9 mouse cellular contexts compared by ENCODE assay signal in the genomic region with DNA sequence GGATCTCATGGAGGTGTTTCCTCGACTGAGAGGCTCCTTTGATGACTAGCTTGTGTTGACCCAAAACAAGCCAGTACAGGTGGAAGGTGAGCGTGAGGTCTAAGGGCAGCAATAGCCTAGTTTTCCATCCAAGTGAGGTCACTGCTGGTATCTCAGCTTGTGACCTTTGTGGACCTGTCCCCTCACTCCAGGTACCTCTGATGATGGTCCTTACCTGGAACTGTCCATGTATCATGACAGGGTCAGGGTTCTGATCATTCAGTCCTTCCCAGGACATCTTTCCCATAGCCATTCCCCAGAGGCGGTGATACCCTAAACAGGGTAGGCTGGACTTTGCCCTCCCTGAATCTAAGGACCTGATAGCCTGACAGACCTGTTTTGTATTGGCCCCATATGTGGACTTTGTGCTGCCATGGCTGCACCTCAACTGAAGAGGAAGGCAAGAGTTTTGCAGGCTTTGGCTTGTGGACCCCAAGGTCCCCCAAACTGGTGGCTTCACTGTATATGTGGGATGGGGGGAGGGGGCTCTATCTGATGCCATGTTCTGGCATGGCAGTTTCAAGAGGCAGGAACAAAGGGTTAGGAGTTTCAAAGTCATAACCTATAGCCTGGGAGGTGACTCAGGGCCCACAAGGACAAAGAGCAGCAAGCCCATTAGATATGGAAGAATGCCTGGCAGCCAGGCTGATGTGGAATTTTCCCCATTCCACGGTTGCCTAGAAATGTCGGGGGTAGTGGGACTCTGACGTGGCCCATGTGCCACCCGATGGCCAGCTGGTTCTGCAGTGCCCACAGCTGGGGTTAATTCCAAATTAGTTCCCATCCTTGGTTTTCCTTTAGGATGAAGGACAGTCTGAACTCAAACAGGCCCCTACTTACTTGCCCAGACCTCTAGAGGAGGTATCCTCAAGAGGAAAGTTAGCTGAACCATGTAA. TPM values are rescaled to one million over a fixed set of nuclear protein-coding genes. Genes with fewer than 3 reads are reported as not detected.
DNase-seq lines count a peak whose midpoint lies in the region; ATAC-seq and TF ChIP-seq lines count a peak whose summit lies in the region.
"Had no signal": no experiment of that assay in that cellular context is flagged by ENCODE, and none has a peak within 500 bp of the region (broad histone marks: within the 10 kb centered on the region; RNA-seq: fewer than 3 reads in every experiment).

No protein-coding gene starts in this region.

- no peak overlapping the region for H3K9ac ChIP-seq in heart, adult 2 months (ENCODE audit: low read depth, low read length)
- no peak overlapping the region for H3K9ac ChIP-seq in midbrain, embryonic 13.5 days (replicated peaks)

- no peaks in the 10 kb centered on the region for H3K79me2 ChIP-seq in heart, adult 2 months (replicated peaks; ENCODE audit: control insufficient read depth, insufficient read depth, low read length)

- peaks cover 27% of the 10 kb centered on the region for H3K4me1 ChIP-seq in heart, embryonic 10.5 days
- H3K4me1 ChIP-seq in heart, adult 2 months (ENCODE audit: control insufficient read depth, insufficient read depth, low read length) = peaks cover 2% of the 10 kb centered on the region; the same call in 1 of the 2 replicates
- peaks cover 12% of the 10 kb centered on the region for H3K4me1 ChIP-seq in midbrain, embryonic 13.5 days (replicated peaks)

- peaks cover 19% of the 10 kb centered on the region for H3K27me3 ChIP-seq in heart, embryonic 10.5 days (ENCODE audit: insufficient read depth, poor library complexity, severe bottlenecking)
- H3K27me3 ChIP-seq in heart, adult 2 months (ENCODE audit: control insufficient read depth, insufficient read depth, low read length) = no peaks in the 10 kb centered on the region
- H3K27me3 ChIP-seq in midbrain, embryonic 13.5 days = peaks cover 29% of the 10 kb centered on the region

- H3K36me3 ChIP-seq in heart, embryonic 10.5 days = peaks cover 37% of the 10 kb centered on the region
- H3K36me3 ChIP-seq in heart, adult 2 months (ENCODE audit: control insufficient read depth, insufficient read depth, low read length) = no peaks in the 10 kb centered on the region
- peaks cover 35% of the 10 kb centered on the region for H3K36me3 ChIP-seq in midbrain, embryonic 13.5 days

- ATAC-seq in midbrain, embryonic 13.5 days = no peak
- ATAC-seq in activated CD4-positive, CD25-positive, alpha-beta regulatory T cell, adult 4 months = no peak

- 61% methylated on average over 7 of the region's 7 CpGs for WGBS in heart, embryonic 10.5 days
- 61% methylated on average over 7 of the region's 7 CpGs for WGBS in heart, adult 2 months
- 72% methylated on average over 7 of the region's 7 CpGs for WGBS in midbrain, embryonic 13.5 days

- H3K4me3 ChIP-seq in heart, embryonic 10.5 days = peak overlapping the region; percentile 63; the same call in 1 of the 2 replicates
- no peak overlapping the region for H3K4me3 ChIP-seq in heart, adult 2 months
- no peak overlapping the region for H3K4me3 ChIP-seq in midbrain, embryonic 13.5 days (replicated peaks)

- H3K27ac ChIP-seq in heart, embryonic 10.5 days = no peak overlapping the region
- H3K27ac ChIP-seq in heart, adult 2 months = no peak overlapping the region
- H3K27ac ChIP-seq in midbrain, embryonic 13.5 days = no peak overlapping the region

- peak overlapping the region; percentile 63; the same call in 1 of the 2 replicates for H3K4me2 ChIP-seq in midbrain, embryonic 13.5 days (replicated peaks)

- no peaks in the 10 kb centered on the region for H3K9me3 ChIP-seq in heart, embryonic 10.5 days
- H3K9me3 ChIP-seq in midbrain, embryonic 13.5 days = no peaks in the 10 kb centered on the region

- intact Hi-C loops in heart, adult 2 months (cut with DNase I) = no loop called here

- DNase-seq in heart, embryonic 10.5 days (ENCODE audit: low spot score) = no peak
- no peak for DNase-seq in heart, adult 2 months
- peak; percentile 44 for DNase-seq in ZHBTc4 (ENCODE audit: low read depth, low spot score)
- peak; percentile 69 for DNase-seq in kidney, adult 18-20 months
- DNase-seq in urinary bladder, postnatal 25 days (ENCODE audit: low spot score) = no peak
- DNase-seq in B cell, adult 2 months = no peak

- TF ChIP-seq EP300 in heart, adult 2 months (IDR thresholded peaks at IDR 0.05; ENCODE audit: insufficient read depth, low read depth, low read length) = no peak

- no peak for TF ChIP-seq POLR2A in heart, adult 2 months (IDR thresholded peaks at IDR 0.05; ENCODE audit: insufficient read depth, low read depth, low read length)

- TF ChIP-seq CTCF in heart, adult 2 months (IDR thresholded peaks at IDR 0.05) = no peak

RNA-seq across cellular contexts. Expression of gene Gal3st1, which starts 0.9 kb away (rescaled TPM):
- 0.32 and 0.73 TPM in 2 replicates for polyA plus RNA-seq in heart, embryonic 10.5 days (2016; fragmentation: Nextera tagmentation; extraction: Ambion mirVana)
- under 1 TPM; 0.18 to 0.21 TPM for total RNA-seq in heart, adult 2 months (2021)
- 0.47 and 1.1 TPM in 2 replicates for polyA plus RNA-seq in heart, adult 2 months (2012; rRNA removed)
- 1.4 and 1.5 TPM in 2 replicates for polyA plus RNA-seq in midbrain, embryonic 13.5 days (2015; fragmentation: Nextera tagmentation; extraction: Ambion mirVana)
- polyA plus RNA-seq in activated CD4-positive, CD25-positive, alpha-beta regulatory T cell, adult 4 months (2017; shearing (Covaris generic)) = not detected

RNA-seq across cellular contexts. Expression of gene 4930556J24Rik, which starts 6.0 kb away (rescaled TPM):
- 0.15 TPM in 1 of 2 replicates, not detected in the other for polyA plus RNA-seq in heart, embryonic 10.5 days (2016; fragmentation: Nextera tagmentation; extraction: Ambion mirVana)
- not detected for total RNA-seq in heart, adult 2 months (2021)
- polyA plus RNA-seq in heart, adult 2 months (2012; rRNA removed) = not detected in 2 replicates
- polyA plus RNA-seq in midbrain, embryonic 13.5 days (2015; fragmentation: Nextera tagmentation; extraction: Ambion mirVana) = 0.13 TPM in 1 of 2 replicates, not detected in the other
- polyA plus RNA-seq in activated CD4-positive, CD25-positive, alpha-beta regulatory T cell, adult 4 months (2017; shearing (Covaris generic)) = not detected
- polyA plus RNA-seq: gonadal fat pad, adult 2 months had no signal

RNA-seq across cellular contexts. Expression of gene Pes1, which starts 18.8 kb away (rescaled TPM):
- polyA plus RNA-seq in heart, embryonic 10.5 days (2016; fragmentation: Nextera tagmentation; extraction: Ambion mirVana) = 65.9 and 80.1 TPM in 2 replicates
- total RNA-seq in heart, adult 2 months (2021) = 10 to 100 TPM; 26.6 to 27.3 TPM
- 19.4 and 26.5 TPM in 2 replicates for polyA plus RNA-seq in heart, adult 2 months (2012; rRNA removed)
- polyA plus RNA-seq in midbrain, embryonic 13.5 days (2015; fragmentation: Nextera tagmentation; extraction: Ambion mirVana) = 67.5 and 70.2 TPM in 2 replicates
- polyA plus RNA-seq in activated CD4-positive, CD25-positive, alpha-beta regulatory T cell, adult 4 months (2017; shearing (Covaris generic)) = 10 to 100 TPM; 45.6 to 74.8 TPM

RNA-seq across cellular contexts. Expression of gene Sec14l4, which starts 48.7 kb away (rescaled TPM):
- polyA plus RNA-seq in heart, embryonic 10.5 days (2016; fragmentation: Nextera tagmentation; extraction: Ambion mirVana) = 0.07 and 0.50 TPM in 2 replicates
- total RNA-seq in heart, adult 2 months (2021) = under 1 TPM; 0.14 to 0.47 TPM
- polyA plus RNA-seq in heart, adult 2 months (2012; rRNA removed) = 0.32 and 0.57 TPM in 2 replicates
- polyA plus RNA-seq in midbrain, embryonic 13.5 days (2015; fragmentation: Nextera tagmentation; extraction: Ambion mirVana) = not detected in 2 replicates
- not detected for polyA plus RNA-seq in activated CD4-positive, CD25-positive, alpha-beta regulatory T cell, adult 4 months (2017; shearing (Covaris generic))

RNA-seq across cellular contexts. Expression of gene Tcn2, which starts 50.6 kb away (rescaled TPM):
- polyA plus RNA-seq in heart, embryonic 10.5 days (2016; fragmentation: Nextera tagmentation; extraction: Ambion mirVana) = 50.3 and 56.3 TPM in 2 replicates
- total RNA-seq in heart, adult 2 months (2021) = 10 to 100 TPM; 41.3 to 42.9 TPM
- 69.4 and 90.6 TPM in 2 replicates for polyA plus RNA-seq in heart, adult 2 months (2012; rRNA removed)
- 16.6 and 20.3 TPM in 2 replicates for polyA plus RNA-seq in midbrain, embryonic 13.5 days (2015; fragmentation: Nextera tagmentation; extraction: Ambion mirVana)
- 10 to 100 TPM; 20.4 to 23.1 TPM for polyA plus RNA-seq in activated CD4-positive, CD25-positive, alpha-beta regulatory T cell, adult 4 months (2017; shearing (Covaris generic))

Comparison
In these comparisons a context has a peak if more than half of its experiments do, and no peak if none do; other contexts are left out.
1. DNase-seq: peak in ZHBTc4 (single experiment) and kidney, adult 18-20 months (single experiment); none in heart, embryonic 10.5 days (single experiment), heart, adult 2 months (0 of 2), urinary bladder, postnatal 25 days (single experiment) and B cell, adult 2 months (0 of 2).